Mouse (Mus musculus) thymus, postnatal 0 days (tissue): ENCODE data around the gene Pla2g12a. TPM values are rescaled to one million over a fixed set of nuclear protein-coding genes. Genes with fewer than 3 reads are reported as not detected.

Experiments
- polyA plus RNA-seq: library from polyadenylated mRNA; unstranded; fragments of >200 nt; fragmentation: Nextera tagmentation; extraction: Ambion mirVana; gene quantifications from 2 replicates; pipeline ENCODE4 v1.2.1, GENCODE M21; 2015

Pla2g12a gene
- polyA plus RNA-seq, 1 experiment from 2014 or later, result 77.5 TPM

Other genes starting within 250 kb of the Pla2g12a start
- 0.87 and 0.95 TPM in 2 replicates for gene Egf, start 123.3 kb upstream of the Pla2g12a start, polyA plus RNA-seq
- gene Lrit3, start 74.6 kb upstream of the Pla2g12a start, polyA plus RNA-seq, result not detected in 2 replicates
- not detected in 2 replicates for gene Rrh, start 56.0 kb upstream of the Pla2g12a start, polyA plus RNA-seq
- 63.9 and 65.8 TPM in 2 replicates for gene Gar1, start 47.2 kb upstream of the Pla2g12a start, polyA plus RNA-seq
- gene Cfi, start 42.7 kb upstream of the Pla2g12a start, polyA plus RNA-seq, result 0.13 and 0.18 TPM in 2 replicates
- 119 and 125 TPM in 2 replicates for gene Casp6, start 22.8 kb downstream of the Pla2g12a start, polyA plus RNA-seq
- gene Mcub, start 91.6 kb downstream of the Pla2g12a start, polyA plus RNA-seq, result 28.3 and 29.9 TPM in 2 replicates
- gene Sec24b, start 182.9 kb downstream of the Pla2g12a start, polyA plus RNA-seq, result 24.0 and 26.2 TPM in 2 replicates